Mouse (Mus musculus): Measurements from ENCODE around the gene Ebf3. TPM values are rescaled to one million over a fixed set of nuclear protein-coding genes. Genes with fewer than 3 reads are reported as not detected.
A peak's percentile ranks its signal among the peaks of the same experiment; 100 is the strongest.

Gene Ebf3
- polyA plus RNA-seq, 1 experiment from 2014 or later: 7.4 TPM

- Histone ChIP-seq H3K36me3 (ENCODE audit: control insufficient read depth, insufficient read depth, low read length) (no peaks in the 10 kb centered on the region), H3K9ac (ENCODE audit: low read depth, low read length) (peak overlapping the region; percentile 91), H3K4me3 (ENCODE audit: low read depth, low read length) (peak overlapping the region; percentile 77), H3K27ac (replicated peaks; ENCODE audit: low read depth, low read length) (peak overlapping the region; percentile 87), H3K9me3 (ENCODE audit: control insufficient read depth, low read length) (no peaks in the 10 kb centered on the region), H3K27me3 (replicated peaks; ENCODE audit: control insufficient read depth, insufficient read depth, low read length) (peaks cover 64% of the 10 kb centered on the region), H3K4me1 (ENCODE audit: control insufficient read depth, insufficient read depth, low read length) (peaks cover 10% of the 10 kb centered on the region), H3K4me2 (ENCODE audit: low read depth, low read length) (peak overlapping the region; percentile 84)
- ATAC-seq (ENCODE audit: low read depth) (no peak), DNase-seq (ENCODE audit: low spot score) (no peak)
- 1% methylated on average over 48 of the region's 79 CpGs for WGBS
These were observed 902 bp downstream of the Ebf3 start for GRCm38 (mm10) chr7:137313183-137313903.

GRCm38 (mm10) chr7:137312933-137313182, 1.4 kb downstream of the Ebf3 start:
- Histone ChIP-seq H3K4me3 (ENCODE audit: low read depth, low read length) (peak overlapping the region; percentile 77), H3K9ac (ENCODE audit: low read depth, low read length) (peak overlapping the region; percentile 91), H3K36me3 (ENCODE audit: control insufficient read depth, insufficient read depth, low read length) (no peaks in the 10 kb centered on the region), H3K4me2 (ENCODE audit: low read depth, low read length) (peak overlapping the region; percentile 84), H3K4me1 (ENCODE audit: control insufficient read depth, insufficient read depth, low read length) (peaks cover 10% of the 10 kb centered on the region), H3K27ac (replicated peaks; ENCODE audit: low read depth, low read length) (peak overlapping the region; percentile 87), H3K9me3 (ENCODE audit: control insufficient read depth, low read length) (no peaks in the 10 kb centered on the region), H3K27me3 (replicated peaks; ENCODE audit: control insufficient read depth, insufficient read depth, low read length) (peaks cover 62% of the 10 kb centered on the region)
- ATAC-seq (ENCODE audit: low read depth) (no peak), DNase-seq (ENCODE audit: low spot score) (no peak)
- WGBS: under 1% methylated on average over 10 of the region's 10 CpGs

GRCm38 (mm10) chr7:137312166-137312932, 1.9 kb downstream of the Ebf3 start:
- H3K9me3 ChIP-seq (ENCODE audit: control insufficient read depth, low read length): no peaks in the 10 kb centered on the region
- H3K9ac ChIP-seq (ENCODE audit: low read depth, low read length): peak overlapping the region; percentile 91
- ATAC-seq (ENCODE audit: low read depth): no peak
- peaks cover 9% of the 10 kb centered on the region for H3K4me1 ChIP-seq (ENCODE audit: control insufficient read depth, insufficient read depth, low read length)
- no peaks in the 10 kb centered on the region for H3K36me3 ChIP-seq (ENCODE audit: control insufficient read depth, insufficient read depth, low read length)
- H3K4me3 ChIP-seq (ENCODE audit: low read depth, low read length): peak overlapping the region; percentile 77
- peak overlapping the region; percentile 84 for H3K4me2 ChIP-seq (ENCODE audit: low read depth, low read length)
- no peak for DNase-seq (ENCODE audit: low spot score)
- 4% methylated on average over 17 of the region's 17 CpGs for WGBS
- H3K27me3 ChIP-seq (replicated peaks; ENCODE audit: control insufficient read depth, insufficient read depth, low read length): peaks cover 56% of the 10 kb centered on the region
- peak overlapping the region; percentile 87 for H3K27ac ChIP-seq (replicated peaks; ENCODE audit: low read depth, low read length)

- no peaks in the 10 kb centered on the region for H3K36me3 ChIP-seq (ENCODE audit: control insufficient read depth, insufficient read depth, low read length)
- peaks cover 4% of the 10 kb centered on the region; the same call in 1 of the 2 replicates for H3K4me1 ChIP-seq (ENCODE audit: control insufficient read depth, insufficient read depth, low read length)
- peak overlapping the region; percentile 77 for H3K4me3 ChIP-seq (ENCODE audit: low read depth, low read length)
- H3K9ac ChIP-seq (ENCODE audit: low read depth, low read length): peak overlapping the region; percentile 91
- no peaks in the 10 kb centered on the region for H3K9me3 ChIP-seq (ENCODE audit: control insufficient read depth, low read length)
- peaks cover 48% of the 10 kb centered on the region for H3K27me3 ChIP-seq (replicated peaks; ENCODE audit: control insufficient read depth, insufficient read depth, low read length)
- DNase-seq (ENCODE audit: low spot score) (no peak), ATAC-seq (ENCODE audit: low read depth) (no peak)
- WGBS: 9% methylated on average over 8 of the region's 8 CpGs
- H3K4me2 ChIP-seq (ENCODE audit: low read depth, low read length): peak overlapping the region; percentile 84
- peak overlapping the region; percentile 87 for H3K27ac ChIP-seq (replicated peaks; ENCODE audit: low read depth, low read length)
These were observed 2.7 kb downstream of the Ebf3 start for GRCm38 (mm10) chr7:137311341-137312110.

- DNase-seq (ENCODE audit: low spot score) (no peak), ATAC-seq (ENCODE audit: low read depth) (no peak)
- H3K27me3 ChIP-seq (replicated peaks; ENCODE audit: control insufficient read depth, insufficient read depth, low read length): peaks cover 44% of the 10 kb centered on the region
- 0 out of 2 replicates have a peak, but pooled peaks cover 6% of the 10 kb centered on the region for H3K4me1 ChIP-seq (ENCODE audit: control insufficient read depth, insufficient read depth, low read length)
- peak overlapping the region; percentile 77 for H3K4me3 ChIP-seq (ENCODE audit: low read depth, low read length)
- WGBS: 3% methylated on average over 11 of the region's 11 CpGs
- peak overlapping the region; percentile 87 for H3K27ac ChIP-seq (replicated peaks; ENCODE audit: low read depth, low read length)
- no peaks in the 10 kb centered on the region for H3K9me3 ChIP-seq (ENCODE audit: control insufficient read depth, low read length)
- peak overlapping the region; percentile 84 for H3K4me2 ChIP-seq (ENCODE audit: low read depth, low read length)
- H3K9ac ChIP-seq (ENCODE audit: low read depth, low read length): peak overlapping the region; percentile 91
- no peaks in the 10 kb centered on the region for H3K36me3 ChIP-seq (ENCODE audit: control insufficient read depth, insufficient read depth, low read length)
These were observed 3.4 kb downstream of the Ebf3 start for GRCm38 (mm10) chr7:137310876-137311275.

GRCm38 (mm10) chr7:137310091-137310761, 4.0 kb downstream of the Ebf3 start:
- no peaks in the 10 kb centered on the region for H3K36me3 ChIP-seq (ENCODE audit: control insufficient read depth, insufficient read depth, low read length)
- 0 out of 2 replicates have a peak, but pooled peaks cover 6% of the 10 kb centered on the region for H3K4me1 ChIP-seq (ENCODE audit: control insufficient read depth, insufficient read depth, low read length)
- H3K9ac ChIP-seq (ENCODE audit: low read depth, low read length): peak overlapping the region; percentile 91
- peak overlapping the region; percentile 87 for H3K27ac ChIP-seq (replicated peaks; ENCODE audit: low read depth, low read length)
- DNase-seq (ENCODE audit: low spot score) (no peak), ATAC-seq (ENCODE audit: low read depth) (no peak)
- H3K27me3 ChIP-seq (replicated peaks; ENCODE audit: control insufficient read depth, insufficient read depth, low read length): peaks cover 37% of the 10 kb centered on the region
- H3K4me2 ChIP-seq (ENCODE audit: low read depth, low read length): peak overlapping the region; percentile 84
- under 1% methylated on average over 29 of the region's 49 CpGs for WGBS
- no peaks in the 10 kb centered on the region for H3K9me3 ChIP-seq (ENCODE audit: control insufficient read depth, low read length)
- peak overlapping the region; percentile 77 for H3K4me3 ChIP-seq (ENCODE audit: low read depth, low read length)

GRCm38 (mm10) chr7:137309071-137310066, 4.9 kb downstream of the Ebf3 start:
- H3K4me1 ChIP-seq (ENCODE audit: control insufficient read depth, insufficient read depth, low read length): peaks cover 13% of the 10 kb centered on the region; the same call in 1 of the 2 replicates
- peak overlapping the region; percentile 87 for H3K27ac ChIP-seq (replicated peaks; ENCODE audit: low read depth, low read length)
- DNase-seq (ENCODE audit: low spot score) (no peak), ATAC-seq (ENCODE audit: low read depth) (no peak)
- peaks cover 33% of the 10 kb centered on the region for H3K27me3 ChIP-seq (replicated peaks; ENCODE audit: control insufficient read depth, insufficient read depth, low read length)
- peak overlapping the region; percentile 77 for H3K4me3 ChIP-seq (ENCODE audit: low read depth, low read length)
- peak overlapping the region; percentile 91 for H3K9ac ChIP-seq (ENCODE audit: low read depth, low read length)
- WGBS: 2% methylated on average over 66 of the region's 93 CpGs
- peak overlapping the region; percentile 84 for H3K4me2 ChIP-seq (ENCODE audit: low read depth, low read length)
- H3K36me3 ChIP-seq (ENCODE audit: control insufficient read depth, insufficient read depth, low read length): 0 out of 2 replicates have a peak, but pooled peaks cover 3% of the 10 kb centered on the region
- no peaks in the 10 kb centered on the region for H3K9me3 ChIP-seq (ENCODE audit: control insufficient read depth, low read length)

All from embryonic facial prominence, embryonic 14.5 days (tissue).